Mouse (Mus musculus) myocyte (in vitro differentiated cells): ENCODE measurements around the gene Lancl2. TPM values are rescaled to one million over a fixed set of nuclear protein-coding genes. Genes with fewer than 3 reads are reported as not detected.

ENCODE experiments used
- H3K27me3 ChIP-seq: one replicate; pipeline ENCODE4 v1.6.1; 2011; ENCODE audit not compliant: control insufficient read depth, insufficient read depth, insufficient read length
- H3K36me3 ChIP-seq: one replicate; pipeline ENCODE4 v1.6.1; 2011; ENCODE audit not compliant: control insufficient read depth, insufficient read depth
- H3K4me2 ChIP-seq: one replicate; pipeline ENCODE4 v1.6.1; 2011; ENCODE audit warnings: low read depth, control low read depth
- H3K4me3 ChIP-seq: one replicate; pipeline ENCODE4 v1.5.1; 2011; ENCODE audit warnings: mild to moderate bottlenecking, control low read depth, moderate library complexity
- H3K79me2 ChIP-seq: one replicate; pipeline ENCODE4 v1.6.1; 2011; ENCODE audit not compliant: control insufficient read depth, insufficient read depth
- H3ac ChIP-seq: one replicate; pipeline ENCODE4 v1.6.1; 2011; ENCODE audit not compliant: control insufficient read depth, insufficient read length
- CEBPB ChIP-seq: IDR thresholded peaks from 2 replicates; pipeline ENCODE4 v1.6.1; 2011; ENCODE audit warnings: mild to moderate bottlenecking, moderate library complexity; ENCODE audit not compliant: poor library complexity, insufficient read depth, severe bottlenecking
- E2F4 ChIP-seq: IDR thresholded peaks from one replicate; pipeline ENCODE4 v1.6.1; 2011; ENCODE audit warnings: mild to moderate bottlenecking, control low read depth, moderate library complexity; ENCODE audit not compliant: insufficient read depth
- MAX ChIP-seq: IDR thresholded peaks from one replicate; pipeline ENCODE4 v1.6.1; 2011; ENCODE audit warnings: low read depth, mild to moderate bottlenecking, control low read depth
- MYOD1 ChIP-seq, 3 experiments: IDR thresholded peaks; one replicate each; pipeline ENCODE4 v1.6.1; 2011; ENCODE audit warnings: control low read depth in 2 of 3, low read depth in 2 of 3, mild to moderate bottlenecking in 2 of 3, moderate library complexity in 1 of 3; ENCODE audit not compliant: insufficient read length in 2 of 3, control insufficient read depth in 1 of 3
- MYOG ChIP-seq, 3 experiments: IDR thresholded peaks; one replicate each; pipeline ENCODE4 v1.6.1; 2011; ENCODE audit warnings: control low read depth in 2 of 3, low read depth in 2 of 3, mild to moderate bottlenecking in 2 of 3; ENCODE audit not compliant: insufficient read length in 2 of 3, control insufficient read depth in 1 of 3, insufficient read depth in 1 of 3
- POLR2A ChIP-seq: IDR thresholded peaks from one replicate; pipeline ENCODE4 v1.6.1; 2011; ENCODE audit warnings: low read depth, mild to moderate bottlenecking, control low read depth, moderate library complexity; ENCODE audit not compliant: insufficient read length
- POLR2AphosphoS2 ChIP-seq: IDR thresholded peaks from one replicate; pipeline ENCODE4 v1.6.1; 2011; ENCODE audit warnings: low read depth, control low read depth; ENCODE audit not compliant: insufficient read length
- REST ChIP-seq: IDR thresholded peaks from one replicate; pipeline ENCODE4 v1.6.1; 2011; ENCODE audit warnings: mild to moderate bottlenecking, control low read depth, moderate library complexity; ENCODE audit not compliant: insufficient read depth, insufficient read length
- SRF ChIP-seq: IDR thresholded peaks from one replicate; pipeline ENCODE4 v1.6.1; 2011; ENCODE audit warnings: low read depth; ENCODE audit not compliant: control insufficient read depth, insufficient read length
- TCF12 ChIP-seq: IDR thresholded peaks from one replicate; pipeline ENCODE4 v1.6.1; 2011; ENCODE audit warnings: mild to moderate bottlenecking, control low read depth; ENCODE audit not compliant: poor library complexity, insufficient read depth, severe bottlenecking
- TCF3 ChIP-seq: IDR thresholded peaks from one replicate; pipeline ENCODE4 v1.6.1; 2011; ENCODE audit warnings: low read depth, control low read depth; ENCODE audit not compliant: insufficient read length
- USF1 ChIP-seq: IDR thresholded peaks from one replicate; pipeline ENCODE4 v1.6.1; 2011; ENCODE audit warnings: low read depth, mild to moderate bottlenecking, control low read depth, moderate library complexity
- polyA plus RNA-seq: library from polyadenylated mRNA; unstranded; fragments of >200 nt; fragmentation: generic; extraction: Trizol; gene quantifications from one replicate; pipeline ENCODE4 v1.2.1, GENCODE M21; 2012; ENCODE audit warnings: missing spikeins

Gene Lancl2
- polyA plus RNA-seq, 1 experiment = 5.8 TPM

GRCm38 (mm10) chr6:57745748-57746129 is 43.4 kb downstream of the Lancl2 start:
- Histone ChIP-seq H3K36me3 (no peaks in the 10 kb centered on the region), H3K4me3 (no peak overlapping the region), H3K4me2 (no peak overlapping the region), H3K27me3 (no peaks in the 10 kb centered on the region), H3K79me2 (no peaks in the 10 kb centered on the region), H3ac (no peak overlapping the region)
- TF ChIP-seq E2F4 (no peak), CEBPB (no peak), TCF12 (no peak), POLR2A (no peak), REST (no peak), USF1 (no peak), POLR2AphosphoS2 (no peak), MYOG (IDR thresholded peaks at IDR 0.05; ENCODE audit: control insufficient read depth in 1 of 3, insufficient read depth in 1 of 3, insufficient read length in 2 of 3, low read depth in 2 of 3) (no peak), SRF (no peak), MYOD1 (IDR thresholded peaks at IDR 0.05; ENCODE audit: control insufficient read depth in 1 of 3, insufficient read length in 2 of 3, low read depth in 2 of 3) (no peak), TCF3 (no peak), MAX (no peak)

DNA sequence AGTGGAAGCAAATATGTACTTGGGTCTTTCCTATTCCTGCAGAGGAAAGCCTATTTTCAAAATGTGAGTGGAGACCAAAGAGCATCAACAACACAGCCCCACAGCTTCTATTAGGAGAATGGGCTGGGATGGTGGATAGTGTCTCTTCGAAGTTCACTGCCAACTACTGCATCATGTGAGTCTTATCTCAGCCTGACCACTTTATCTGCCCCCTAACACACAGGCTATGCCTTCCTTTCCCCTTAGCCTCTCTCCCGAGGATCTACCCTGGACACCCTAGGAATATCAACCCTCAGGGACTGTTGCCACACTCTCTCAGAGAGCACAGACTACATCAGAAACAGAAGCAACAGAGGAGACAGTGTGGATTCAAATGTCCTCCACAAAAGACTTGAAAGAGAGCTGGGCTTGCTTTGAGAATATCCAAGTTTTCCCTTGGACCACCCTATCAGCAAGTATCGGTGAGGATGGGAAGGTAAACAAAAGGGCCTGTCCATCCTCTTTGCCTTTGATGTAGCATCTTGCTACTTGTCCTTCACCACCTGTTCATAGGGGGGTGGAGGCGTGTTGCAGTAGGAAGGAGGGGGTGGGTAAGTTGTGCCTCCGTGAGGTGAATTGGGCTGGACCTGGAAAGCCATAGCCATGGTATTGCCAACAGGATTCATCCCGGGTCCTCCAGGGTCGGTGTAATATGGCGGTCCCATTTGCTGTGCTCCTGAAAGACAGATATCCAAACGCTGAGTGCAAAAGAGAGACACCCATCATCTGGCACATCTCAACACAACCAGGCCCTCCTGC is 51.8 kb downstream of the Lancl2 start:
- Histone ChIP-seq H3K4me2 (no peak overlapping the region), H3ac (no peak overlapping the region), H3K4me3 (no peak overlapping the region), H3K27me3 (no peaks in the 10 kb centered on the region), H3K36me3 (no peaks in the 10 kb centered on the region), H3K79me2 (no peaks in the 10 kb centered on the region)
- TF ChIP-seq E2F4 (no peak), REST (no peak), POLR2A (no peak), MAX (no peak)

GRCm38 (mm10) chr6:57763054-57763453 is 60.7 kb downstream of the Lancl2 start:
- no peak for TF ChIP-seq REST
- no peak for TF ChIP-seq MYOG (IDR thresholded peaks at IDR 0.05; ENCODE audit: control insufficient read depth in 1 of 3, insufficient read depth in 1 of 3, insufficient read length in 2 of 3, low read depth in 2 of 3)
- TF ChIP-seq CEBPB = no peak
- no peak for TF ChIP-seq E2F4
- TF ChIP-seq SRF = no peak
- Histone ChIP-seq H3K4me3 (no peak overlapping the region), H3ac (no peak overlapping the region), H3K79me2 (no peaks in the 10 kb centered on the region), H3K27me3 (no peaks in the 10 kb centered on the region), H3K36me3 (no peaks in the 10 kb centered on the region), H3K4me2 (no peak overlapping the region)

GRCm38 (mm10) chr6:57765095-57765878 is 62.9 kb downstream of the Lancl2 start:
- TF ChIP-seq TCF3 = no peak
- no peak for TF ChIP-seq TCF12
- TF ChIP-seq USF1 = no peak
- no peak for TF ChIP-seq REST
- TF ChIP-seq SRF = no peak
- TF ChIP-seq MYOG (IDR thresholded peaks at IDR 0.05; ENCODE audit: control insufficient read depth in 1 of 3, insufficient read depth in 1 of 3, insufficient read length in 2 of 3, low read depth in 2 of 3) = no peak
- TF ChIP-seq CEBPB = no peak
- no peak for TF ChIP-seq MAX
- TF ChIP-seq MYOD1 (IDR thresholded peaks at IDR 0.05; ENCODE audit: control insufficient read depth in 1 of 3, insufficient read length in 2 of 3, low read depth in 2 of 3) = no peak
- Histone ChIP-seq H3K4me2 (no peak overlapping the region), H3K79me2 (no peaks in the 10 kb centered on the region), H3K36me3 (no peaks in the 10 kb centered on the region), H3K27me3 (no peaks in the 10 kb centered on the region), H3K4me3 (no peak overlapping the region), H3ac (no peak overlapping the region)

- Histone ChIP-seq H3K4me2 (no peak overlapping the region), H3K4me3 (no peak overlapping the region), H3ac (no peak overlapping the region), H3K36me3 (no peaks in the 10 kb centered on the region), H3K79me2 (no peaks in the 10 kb centered on the region), H3K27me3 (no peaks in the 10 kb centered on the region)
- TF ChIP-seq POLR2A (no peak), TCF3 (no peak), SRF (no peak), MYOG (IDR thresholded peaks at IDR 0.05; ENCODE audit: control insufficient read depth in 1 of 3, insufficient read depth in 1 of 3, insufficient read length in 2 of 3, low read depth in 2 of 3) (no peak), MYOD1 (IDR thresholded peaks at IDR 0.05; ENCODE audit: control insufficient read depth in 1 of 3, insufficient read length in 2 of 3, low read depth in 2 of 3) (no peak), REST (no peak), E2F4 (no peak), USF1 (no peak), MAX (no peak), TCF12 (no peak), POLR2AphosphoS2 (no peak), CEBPB (no peak)
Observed at GRCm38 (mm10) chr6:57766287-57766686, 63.9 kb downstream of the Lancl2 start.
